Mouse (Mus musculus): ENCODE results near the gene Vcp. TPM values are rescaled to one million over a fixed set of nuclear protein-coding genes. Genes with fewer than 3 reads are reported as not detected.
A peak's percentile ranks its signal among the peaks of the same experiment; 100 is the strongest.

Vcp gene
- polyA plus RNA-seq, 1 experiment from 2014 or later, result 560 TPM

- H3K9me3 ChIP-seq, result no peaks in the 10 kb centered on the region
- peak within 1 kb of the TSS; percentile 61 for H3K4me3 ChIP-seq (replicated peaks)
- H3K4me2 ChIP-seq (replicated peaks), result peak within 1 kb of the TSS; percentile 76
- no peaks in the 10 kb centered on the region for H3K27me3 ChIP-seq
- WGBS, result 10% methylated on average over 42 of the region's 42 CpGs
- peak within 1 kb of the TSS; percentile 93 for H3K27ac ChIP-seq
- peak; percentile 97 for ATAC-seq
- peak within 1 kb of the TSS; percentile 71 for H3K9ac ChIP-seq (replicated peaks)
- peaks cover 70% of the 10 kb centered on the region for H3K36me3 ChIP-seq
- H3K4me1 ChIP-seq (replicated peaks), result peaks cover 31% of the 10 kb centered on the region
Observed at GRCm38 (mm10) chr4:43025084-43025960, 25.0 kb upstream of the Vcp start, which contains the start of gene Pigo. Gene Pigo, minus strand, starts transcription at chr4:43025819.

DNA sequence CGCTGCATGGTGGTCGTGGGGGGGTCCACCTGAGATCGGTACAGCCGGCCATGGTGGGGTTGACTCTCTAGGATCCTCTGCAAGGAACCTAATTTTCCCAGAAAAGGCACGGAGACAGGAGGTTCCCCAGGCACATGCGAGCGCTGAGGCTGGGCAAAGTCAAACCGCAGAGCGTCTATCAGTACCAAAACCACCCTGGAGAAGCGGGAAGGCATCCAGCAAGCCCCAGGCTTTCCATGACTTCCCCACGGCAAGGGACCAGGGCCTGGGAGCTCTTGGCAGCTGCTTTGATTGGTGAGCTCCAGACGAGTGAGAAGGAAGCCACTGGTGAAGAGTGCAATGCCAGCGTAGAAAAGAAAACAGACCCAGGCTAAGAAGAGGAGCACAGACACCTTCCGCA, 24.4 kb upstream of the Vcp start:
- Histone ChIP-seq H3K4me2 (replicated peaks) (peak overlapping the region; percentile 76), H3K9ac (replicated peaks) (peak overlapping the region; percentile 71), H3K27ac (peak overlapping the region; percentile 93), H3K9me3 (no peaks in the 10 kb centered on the region), H3K27me3 (no peaks in the 10 kb centered on the region), H3K4me1 (replicated peaks) (peaks cover 24% of the 10 kb centered on the region), H3K36me3 (peaks cover 75% of the 10 kb centered on the region), H3K4me3 (replicated peaks) (peak overlapping the region; percentile 61)
- WGBS, result 84% methylated on average over 14 of the region's 14 CpGs
- ATAC-seq, result no peak

DNA sequence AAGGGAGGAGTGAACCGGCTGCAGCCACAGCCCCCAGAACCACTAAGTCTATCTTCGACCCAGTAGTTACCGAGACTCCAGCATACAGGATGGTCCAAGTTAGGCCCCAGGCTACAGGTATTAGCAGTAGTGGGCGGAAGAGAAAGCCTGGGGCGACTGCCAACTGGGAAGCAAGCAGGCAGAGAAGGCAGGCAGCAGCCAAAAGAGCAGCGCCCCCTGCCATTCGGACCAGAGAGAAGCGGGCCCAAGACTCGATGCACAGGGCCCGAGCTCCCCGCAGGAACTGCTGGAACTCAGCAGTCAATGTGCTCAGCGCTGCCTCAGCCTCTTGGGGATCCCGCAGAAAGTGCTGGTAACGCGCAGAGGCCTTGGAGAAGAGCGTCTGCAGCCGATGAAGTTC, 21.0 kb upstream of the Vcp start:
- H3K27me3 ChIP-seq, result no peaks in the 10 kb centered on the region
- no peak for ATAC-seq
- peaks cover 20% of the 10 kb centered on the region for H3K4me1 ChIP-seq (replicated peaks)
- H3K4me2 ChIP-seq (replicated peaks), result no peak overlapping the region
- WGBS, result 72% methylated on average over 17 of the region's 17 CpGs
- H3K9ac ChIP-seq (replicated peaks), result no peak overlapping the region
- no peak overlapping the region for H3K4me3 ChIP-seq (replicated peaks)
- H3K27ac ChIP-seq, result no peak overlapping the region
- H3K36me3 ChIP-seq, result peaks cover 74% of the 10 kb centered on the region
- H3K9me3 ChIP-seq, result no peaks in the 10 kb centered on the region

- Histone ChIP-seq H3K9ac (replicated peaks) (no peak overlapping the region), H3K27ac (no peak overlapping the region), H3K4me3 (replicated peaks) (no peak overlapping the region), H3K4me2 (replicated peaks) (no peak overlapping the region), H3K9me3 (no peaks in the 10 kb centered on the region), H3K27me3 (no peaks in the 10 kb centered on the region), H3K4me1 (replicated peaks) (peaks cover 20% of the 10 kb centered on the region), H3K36me3 (peaks cover 74% of the 10 kb centered on the region)
- WGBS, result 86% methylated on average over 16 of the region's 16 CpGs
- no peak for ATAC-seq
Observed at GRCm38 (mm10) chr4:43020876-43021275, 20.6 kb upstream of the Vcp start.

DNA sequence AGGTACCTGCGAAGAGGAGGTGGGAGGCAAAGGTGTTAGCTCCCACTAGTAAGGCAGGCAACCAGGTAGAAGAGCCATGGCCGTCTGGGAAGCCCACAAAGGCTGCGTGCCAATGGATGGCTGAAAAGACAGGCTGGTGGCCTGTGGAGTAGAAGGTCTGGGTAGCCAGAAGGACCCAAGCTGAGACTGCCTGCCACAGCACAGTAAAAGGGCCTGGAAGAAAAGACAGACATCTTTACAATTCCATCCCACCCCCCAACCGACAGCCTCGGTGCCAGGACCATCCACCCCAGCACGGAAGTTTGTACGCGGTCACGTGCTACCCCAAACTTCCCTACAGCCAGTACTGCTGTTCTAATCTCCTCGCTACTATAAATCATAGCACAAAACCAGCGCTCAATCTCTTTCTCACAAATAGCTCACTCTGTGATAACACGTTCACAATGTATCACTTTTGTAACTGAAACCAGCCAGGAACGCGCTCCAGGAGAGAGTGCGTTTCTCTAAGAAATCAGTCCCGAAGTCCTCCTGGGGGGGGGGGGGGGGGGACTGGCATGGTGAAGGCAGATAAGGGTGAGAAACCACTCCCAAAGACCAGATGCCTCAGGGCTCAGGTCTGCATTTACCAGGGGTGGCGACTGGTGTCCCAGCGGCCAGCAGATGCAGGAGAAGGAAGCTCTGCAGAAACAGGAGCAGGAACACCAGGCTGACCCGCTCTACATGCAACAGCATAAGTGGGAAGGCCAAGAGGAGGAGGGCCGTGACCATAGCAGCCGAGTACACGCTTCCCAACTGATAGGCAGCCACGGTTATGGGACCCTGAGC, 19.5 kb upstream of the Vcp start:
- no peak overlapping the region for H3K4me3 ChIP-seq (replicated peaks)
- peaks cover 74% of the 10 kb centered on the region for H3K36me3 ChIP-seq
- no peak overlapping the region for H3K27ac ChIP-seq
- H3K9me3 ChIP-seq, result no peaks in the 10 kb centered on the region
- H3K4me1 ChIP-seq (replicated peaks), result peaks cover 17% of the 10 kb centered on the region
- no peaks in the 10 kb centered on the region for H3K27me3 ChIP-seq
- no peak for ATAC-seq
- no peak overlapping the region for H3K4me2 ChIP-seq (replicated peaks)
- 93% methylated on average over 23 of the region's 23 CpGs for WGBS
- no peak overlapping the region for H3K9ac ChIP-seq (replicated peaks)

- no peak overlapping the region for H3K9ac ChIP-seq (replicated peaks)
- H3K4me1 ChIP-seq (replicated peaks), result peaks cover 10% of the 10 kb centered on the region
- no peaks in the 10 kb centered on the region for H3K9me3 ChIP-seq
- no peak overlapping the region for H3K27ac ChIP-seq
- H3K36me3 ChIP-seq, result peaks cover 74% of the 10 kb centered on the region
- H3K4me3 ChIP-seq (replicated peaks), result no peak overlapping the region
- no peak for ATAC-seq
- no peak overlapping the region for H3K4me2 ChIP-seq (replicated peaks)
- no peaks in the 10 kb centered on the region for H3K27me3 ChIP-seq
- 93% methylated on average over 10 of the region's 10 CpGs for WGBS
Observed at GRCm38 (mm10) chr4:43019176-43019575, 18.9 kb upstream of the Vcp start.

GRCm38 (mm10) chr4:43018156-43018555, 17.8 kb upstream of the Vcp start:
- Histone ChIP-seq H3K36me3 (peaks cover 66% of the 10 kb centered on the region), H3K4me2 (replicated peaks) (no peak overlapping the region), H3K27me3 (no peaks in the 10 kb centered on the region), H3K4me1 (replicated peaks) (peaks cover under 1% of the 10 kb centered on the region; the same call in 1 of the 2 replicates), H3K27ac (no peak overlapping the region), H3K9ac (replicated peaks) (no peak overlapping the region), H3K4me3 (replicated peaks) (no peak overlapping the region), H3K9me3 (no peaks in the 10 kb centered on the region)
- no peak for ATAC-seq
- WGBS, result 96% methylated on average over 4 of the region's 4 CpGs

- H3K36me3 ChIP-seq, result peaks cover 6% of the 10 kb centered on the region
- H3K4me1 ChIP-seq (replicated peaks), result peaks cover 10% of the 10 kb centered on the region
- no peak overlapping the region for H3K27ac ChIP-seq
- ATAC-seq, result no peak
- no peak overlapping the region for H3K4me3 ChIP-seq (replicated peaks)
- H3K27me3 ChIP-seq, result no peaks in the 10 kb centered on the region
- WGBS, result 95% methylated on average over 1 of the region's 1 CpGs
- no peak overlapping the region for H3K4me2 ChIP-seq (replicated peaks)
- H3K9ac ChIP-seq (replicated peaks), result no peak overlapping the region
- H3K9me3 ChIP-seq, result no peaks in the 10 kb centered on the region
Observed at GRCm38 (mm10) chr4:43012091-43012490, 11.8 kb upstream of the Vcp start.

- H3K4me3 ChIP-seq (replicated peaks), result peak within 1 kb of the TSS; percentile 75
- H3K9ac ChIP-seq (replicated peaks), result peak within 1 kb of the TSS; percentile 68
- H3K4me2 ChIP-seq (replicated peaks), result peak within 1 kb of the TSS; percentile 79
- H3K4me1 ChIP-seq (replicated peaks), result peaks cover 10% of the 10 kb centered on the region
- H3K9me3 ChIP-seq, result no peaks in the 10 kb centered on the region
- ATAC-seq, result peak; percentile 95
- H3K27ac ChIP-seq, result peak within 1 kb of the TSS; percentile 64; the same call in 1 of the 2 replicates
- H3K27me3 ChIP-seq, result no peaks in the 10 kb centered on the region
- 1% methylated on average over 37 of the region's 37 CpGs for WGBS
- H3K36me3 ChIP-seq, result no peaks in the 10 kb centered on the region
Observed at GRCm38 (mm10) chr4:43010161-43011038, 10.1 kb upstream of the Vcp start, which contains the start of gene Fancg. Gene Fancg, minus strand, starts transcription at chr4:43010506.

DNA sequence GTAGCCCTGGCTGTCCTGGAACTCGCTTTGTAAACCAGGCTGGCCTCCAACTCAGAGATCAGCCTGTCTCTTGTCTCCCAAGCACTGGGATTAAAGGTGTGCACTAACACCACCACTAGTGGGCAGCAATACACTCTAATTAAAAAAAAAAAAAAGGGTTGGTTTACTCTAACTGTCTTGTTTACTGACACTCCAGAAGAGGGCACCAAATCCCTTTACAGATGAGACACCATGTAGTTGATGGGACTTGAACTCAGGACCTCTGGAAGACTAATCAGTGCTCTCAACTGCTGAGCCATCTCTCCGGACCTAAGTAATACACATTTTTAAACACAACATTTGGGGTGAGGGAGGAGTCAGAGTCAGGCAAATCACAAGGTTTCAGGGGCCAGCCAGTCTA, 5.5 kb upstream of the Vcp start:
- Histone ChIP-seq H3K36me3 (0 out of 2 replicates have a peak, but pooled peaks cover 7% of the 10 kb centered on the region), H3K27me3 (no peaks in the 10 kb centered on the region), H3K9me3 (no peaks in the 10 kb centered on the region), H3K4me3 (replicated peaks) (no peak overlapping the region), H3K27ac (no peak overlapping the region), H3K4me1 (replicated peaks) (peaks cover 15% of the 10 kb centered on the region), H3K9ac (replicated peaks) (no peak overlapping the region), H3K4me2 (replicated peaks) (no peak overlapping the region)
- ATAC-seq, result no peak
- WGBS, result 59% methylated on average over 2 of the region's 2 CpGs

GRCm38 (mm10) chr4:43004951-43005350, 4.6 kb upstream of the Vcp start:
- Histone ChIP-seq H3K9ac (replicated peaks) (no peak overlapping the region; the same call in 1 of the 2 replicates), H3K27ac (no peak overlapping the region), H3K4me2 (replicated peaks) (no peak overlapping the region), H3K27me3 (no peaks in the 10 kb centered on the region), H3K9me3 (no peaks in the 10 kb centered on the region), H3K4me1 (replicated peaks) (peaks cover 15% of the 10 kb centered on the region), H3K36me3 (0 out of 2 replicates have a peak, but pooled peaks cover 7% of the 10 kb centered on the region), H3K4me3 (replicated peaks) (no peak overlapping the region)
- 93% methylated on average over 3 of the region's 3 CpGs for WGBS
- no peak for ATAC-seq
